Mouse (Mus musculus): ENCODE measurements around the gene Ffar1. TPM values are rescaled to one million over a fixed set of nuclear protein-coding genes. Genes with fewer than 3 reads are reported as not detected.
A peak's percentile ranks its signal among the peaks of the same experiment; 100 is the strongest.

Gene Ffar1
- polyA plus RNA-seq, 1 experiment from 2014 or later = not detected

DNA sequence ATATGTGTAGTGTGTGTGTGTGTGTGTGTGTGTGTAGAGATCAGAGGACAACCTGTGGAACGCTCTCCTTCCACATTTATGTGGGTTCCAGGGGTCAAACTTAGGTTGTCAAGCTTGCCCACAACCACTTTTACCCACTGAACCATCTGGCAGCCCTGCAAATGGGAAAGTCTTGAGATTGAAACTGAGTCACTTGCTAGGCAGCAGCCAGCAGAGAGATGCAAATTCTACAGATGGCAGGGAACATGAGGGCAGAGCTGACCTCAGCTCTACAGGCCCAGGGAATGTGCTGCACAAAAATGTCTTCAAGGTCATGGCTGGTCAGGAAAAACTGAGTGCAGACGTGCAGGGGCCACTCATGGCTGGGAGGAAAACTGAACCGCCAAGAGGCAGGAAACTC lies 20.0 kb upstream of the Ffar1 start:
- WGBS = 91% methylated on average over 3 of the region's 3 CpGs
- H3K4me1 ChIP-seq = no peaks in the 10 kb centered on the region
- no peak overlapping the region for H3K27ac ChIP-seq
- H3K4me3 ChIP-seq = no peak overlapping the region
- no peak for DNase-seq (ENCODE audit: extremely low spot score, low spot score)
- peaks cover 5% of the 10 kb centered on the region; the same call in 1 of the 2 replicates for H3K9me3 ChIP-seq
- H3K36me3 ChIP-seq (replicated peaks) = no peaks in the 10 kb centered on the region
- no peaks in the 10 kb centered on the region for H3K27me3 ChIP-seq (ENCODE audit: poor library complexity, severe bottlenecking)

DNA sequence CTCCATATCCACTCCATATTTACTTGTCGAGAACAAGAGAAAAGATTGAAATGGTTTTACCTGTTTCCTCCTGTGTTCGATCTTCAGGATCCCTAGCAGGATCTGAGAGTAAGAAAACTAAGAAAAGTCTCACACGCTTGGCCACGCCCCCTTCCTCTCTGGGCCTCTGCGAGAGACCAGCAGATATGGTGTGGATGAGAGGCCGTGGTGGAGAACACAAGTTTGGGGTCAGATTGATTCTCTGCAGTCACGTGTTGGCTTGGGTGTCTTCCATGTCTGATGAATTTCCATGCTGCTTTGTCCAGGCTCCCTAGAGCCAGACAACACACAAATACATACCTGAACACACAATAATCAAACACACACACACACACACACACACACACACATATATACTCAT lies 18.8 kb upstream of the Ffar1 start, which contains the start of gene Cd22:
Gene Cd22, minus strand, starts transcription at position 167 of the 400 bp plus-strand sequence.
- no peaks in the 10 kb centered on the region for H3K4me1 ChIP-seq
- no peaks in the 10 kb centered on the region for H3K36me3 ChIP-seq (replicated peaks)
- no peak within 1 kb of the TSS for H3K27ac ChIP-seq
- H3K27me3 ChIP-seq (ENCODE audit: poor library complexity, severe bottlenecking) = no peaks in the 10 kb centered on the region
- no peak for DNase-seq (ENCODE audit: extremely low spot score, low spot score)
- H3K4me3 ChIP-seq = no peak within 1 kb of the TSS
- 75% methylated on average over 7 of the region's 7 CpGs for WGBS
- H3K9me3 ChIP-seq = peaks cover 5% of the 10 kb centered on the region; the same call in 1 of the 2 replicates

DNA sequence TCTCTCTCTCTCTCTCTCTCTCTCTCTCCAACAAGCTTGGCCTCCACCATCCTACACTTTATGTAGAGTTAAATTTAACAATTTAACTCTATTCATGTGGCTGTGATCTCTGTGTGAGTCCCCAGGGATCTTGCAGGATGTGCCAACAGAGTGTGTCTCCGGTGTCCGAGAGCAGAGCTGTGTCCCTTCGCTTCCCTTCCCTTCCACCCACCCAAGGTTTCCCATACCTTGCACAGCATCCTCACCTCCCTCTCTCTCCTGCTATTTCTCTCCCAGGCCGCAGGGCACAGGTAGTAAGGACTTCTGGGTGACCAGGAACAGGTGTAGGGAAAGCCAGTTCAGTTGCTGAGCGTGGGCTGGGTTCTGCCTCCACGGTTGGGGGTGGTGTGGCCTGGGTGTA lies 17.6 kb upstream of the Ffar1 start:
- Histone ChIP-seq H3K4me1 (no peaks in the 10 kb centered on the region), H3K27me3 (ENCODE audit: poor library complexity, severe bottlenecking) (peaks cover under 1% of the 10 kb centered on the region; the same call in 1 of the 2 replicates), H3K27ac (no peak overlapping the region), H3K9me3 (peaks cover 5% of the 10 kb centered on the region; the same call in 1 of the 2 replicates), H3K36me3 (replicated peaks) (no peaks in the 10 kb centered on the region), H3K4me3 (no peak overlapping the region)
- no peak for DNase-seq (ENCODE audit: extremely low spot score, low spot score)
- WGBS = 85% methylated on average over 6 of the region's 6 CpGs

DNA sequence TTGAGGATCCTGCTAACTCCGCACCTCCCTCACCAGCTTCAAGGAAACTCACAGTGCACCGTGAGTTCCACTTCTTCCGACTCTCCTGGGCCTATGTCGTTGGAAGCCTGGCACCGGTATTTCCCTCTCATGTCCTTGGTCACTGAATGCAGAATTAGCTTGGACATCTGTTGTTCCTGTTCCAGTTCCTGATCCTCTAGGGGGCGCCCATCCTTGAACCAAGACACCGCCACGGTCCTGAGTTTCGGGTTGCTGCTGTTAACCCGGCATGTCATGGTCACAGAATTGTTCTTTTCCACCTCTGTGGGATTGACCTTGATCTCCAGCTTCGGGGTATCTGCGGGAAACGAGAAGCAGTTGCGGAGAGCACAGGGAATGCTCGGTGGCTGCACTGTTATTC lies 11.7 kb upstream of the Ffar1 start:
- Histone ChIP-seq H3K27me3 (ENCODE audit: poor library complexity, severe bottlenecking) (peaks cover 9% of the 10 kb centered on the region), H3K9me3 (no peaks in the 10 kb centered on the region), H3K4me1 (0 out of 2 replicates have a peak, but pooled peaks cover 3% of the 10 kb centered on the region), H3K4me3 (peak overlapping the region; percentile 25; the same call in 1 of the 2 replicates), H3K36me3 (replicated peaks) (no peaks in the 10 kb centered on the region), H3K27ac (no peak overlapping the region)
- WGBS = 29% methylated on average over 15 of the region's 15 CpGs
- peak; percentile 56 for DNase-seq (ENCODE audit: extremely low spot score, low spot score)

DNA sequence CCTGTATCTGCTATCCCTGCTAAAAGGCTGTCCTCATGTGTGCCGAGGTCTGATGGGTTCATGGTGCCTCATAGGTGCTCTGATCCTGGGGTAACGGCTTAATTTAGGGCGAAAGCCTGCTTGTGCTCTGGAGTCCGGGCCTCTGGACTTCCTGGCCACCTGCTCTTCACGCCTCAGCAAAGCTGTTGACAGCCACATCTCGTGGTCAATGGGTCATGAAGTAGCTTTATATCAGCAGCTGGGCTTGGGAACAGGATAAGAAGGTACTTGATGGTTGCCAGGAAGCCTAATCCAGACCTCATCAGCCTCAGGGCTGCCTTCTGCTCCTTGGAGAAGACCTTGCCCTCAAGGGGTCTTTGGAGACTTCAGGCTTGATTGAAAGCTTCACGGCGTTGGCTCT lies 2.0 kb upstream of the Ffar1 start:
- H3K9me3 ChIP-seq = no peaks in the 10 kb centered on the region
- no peak for DNase-seq (ENCODE audit: extremely low spot score, low spot score)
- WGBS = 80% methylated on average over 8 of the region's 8 CpGs
- no peak overlapping the region for H3K4me3 ChIP-seq
- no peak overlapping the region for H3K27ac ChIP-seq
- peaks cover 15% of the 10 kb centered on the region for H3K4me1 ChIP-seq
- H3K36me3 ChIP-seq (replicated peaks) = no peaks in the 10 kb centered on the region
- no peaks in the 10 kb centered on the region for H3K27me3 ChIP-seq (ENCODE audit: poor library complexity, severe bottlenecking)

DNA sequence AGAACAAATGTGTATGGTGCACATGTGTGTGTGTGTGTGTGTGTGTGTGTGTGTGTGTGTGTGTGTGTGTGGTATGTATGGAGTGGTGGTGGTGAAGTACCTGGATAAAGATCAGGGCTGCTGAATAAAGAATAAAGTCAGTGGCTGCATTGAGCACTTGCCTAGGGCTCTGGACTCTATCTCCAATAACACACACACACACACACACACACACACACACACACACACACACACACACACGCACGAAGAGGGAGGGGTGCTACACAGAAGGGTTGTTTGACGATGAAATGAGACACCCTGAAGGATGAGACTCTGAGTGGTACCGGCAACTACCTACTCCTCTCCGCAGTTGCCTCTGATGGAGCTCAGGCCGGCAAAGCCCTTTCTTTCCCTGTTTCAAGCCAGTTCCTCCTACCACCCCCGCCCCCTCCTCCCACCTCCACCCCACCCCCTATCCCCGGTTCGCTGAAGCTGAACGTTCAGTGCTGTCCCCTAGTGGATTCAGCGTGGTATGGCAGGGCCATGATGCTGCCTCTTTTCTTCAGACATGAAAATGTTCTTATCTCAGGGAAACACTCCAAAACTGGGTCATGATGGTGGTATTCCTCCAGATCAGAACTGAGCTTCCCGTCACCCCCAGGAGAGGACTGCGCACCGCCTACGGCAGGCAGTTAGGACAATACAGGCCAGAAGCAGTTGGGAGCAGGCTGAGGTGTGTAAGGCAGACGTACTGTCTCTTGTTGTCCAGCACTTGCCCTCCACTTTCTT lies 1.5 kb downstream of the Ffar1 start:
- 9% methylated on average over 14 of the region's 16 CpGs for WGBS
- H3K27ac ChIP-seq = peak overlapping the region; percentile 54; the same call in 1 of the 2 replicates

DNA sequence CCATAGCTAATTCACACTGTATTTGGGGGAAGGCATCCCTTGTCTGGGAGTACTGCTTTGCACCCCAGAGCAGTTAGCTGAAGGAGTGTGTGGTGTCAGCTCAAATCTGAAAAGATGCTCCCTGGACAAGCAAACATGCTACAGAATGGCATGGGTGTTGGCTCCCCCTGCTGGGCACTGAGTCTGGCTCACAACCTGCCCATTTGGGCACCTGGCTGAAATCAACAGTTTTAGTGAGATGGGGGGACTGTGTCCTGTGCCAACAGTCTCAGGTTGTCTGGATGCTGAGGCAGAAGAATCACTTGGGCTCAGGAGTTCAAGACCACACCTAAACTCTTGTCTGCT lies 2.1 kb downstream of the Ffar1 start:
- no peaks in the 10 kb centered on the region for H3K27me3 ChIP-seq (ENCODE audit: poor library complexity, severe bottlenecking)
- H3K4me1 ChIP-seq = peaks cover 12% of the 10 kb centered on the region; the same call in 1 of the 2 replicates
- H3K9me3 ChIP-seq = no peaks in the 10 kb centered on the region
- H3K36me3 ChIP-seq (replicated peaks) = no peaks in the 10 kb centered on the region
- peak; percentile 67 for DNase-seq (ENCODE audit: extremely low spot score, low spot score)
- H3K27ac ChIP-seq = no peak overlapping the region
- H3K4me3 ChIP-seq = no peak overlapping the region

More for the DNA sequence above, 1.5 kb downstream of the Ffar1 start:
- DNase-seq (ENCODE audit: extremely low spot score, low spot score) = peak; percentile 74
- Histone ChIP-seq H3K4me3 (peak overlapping the region; percentile 41), H3K27me3 (ENCODE audit: poor library complexity, severe bottlenecking) (no peaks in the 10 kb centered on the region), H3K9me3 (no peaks in the 10 kb centered on the region), H3K4me1 (peaks cover 12% of the 10 kb centered on the region; the same call in 1 of the 2 replicates), H3K36me3 (replicated peaks) (no peaks in the 10 kb centered on the region)

DNA sequence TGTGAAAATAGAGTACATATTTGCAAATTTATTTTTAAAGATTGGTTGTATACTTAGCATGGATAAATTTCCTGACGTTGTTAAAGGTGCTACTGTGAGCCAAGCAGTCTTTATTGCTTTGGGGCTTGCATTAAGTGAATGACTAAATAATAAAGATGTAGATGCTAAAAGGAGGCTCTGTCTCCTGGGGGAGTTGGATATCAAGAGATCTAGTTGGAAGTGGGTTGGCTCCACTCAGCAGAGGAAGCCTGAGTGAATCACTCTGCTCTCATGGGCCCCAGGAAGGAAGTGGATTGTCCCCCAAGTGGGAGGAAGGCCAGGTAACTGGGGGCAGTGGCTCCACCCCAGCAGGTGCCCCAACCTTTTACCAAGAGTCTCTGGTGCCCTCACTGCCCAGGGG lies 3.6 kb downstream of the Ffar1 start:
- no peaks in the 10 kb centered on the region for H3K9me3 ChIP-seq
- no peak for DNase-seq (ENCODE audit: extremely low spot score, low spot score)
- no peak overlapping the region for H3K4me3 ChIP-seq
- no peaks in the 10 kb centered on the region for H3K27me3 ChIP-seq (ENCODE audit: poor library complexity, severe bottlenecking)
- H3K27ac ChIP-seq = no peak overlapping the region
- H3K36me3 ChIP-seq (replicated peaks) = no peaks in the 10 kb centered on the region
- WGBS = 86% methylated on average over 1 of the region's 1 CpGs
- peaks cover 10% of the 10 kb centered on the region; the same call in 1 of the 2 replicates for H3K4me1 ChIP-seq

DNA sequence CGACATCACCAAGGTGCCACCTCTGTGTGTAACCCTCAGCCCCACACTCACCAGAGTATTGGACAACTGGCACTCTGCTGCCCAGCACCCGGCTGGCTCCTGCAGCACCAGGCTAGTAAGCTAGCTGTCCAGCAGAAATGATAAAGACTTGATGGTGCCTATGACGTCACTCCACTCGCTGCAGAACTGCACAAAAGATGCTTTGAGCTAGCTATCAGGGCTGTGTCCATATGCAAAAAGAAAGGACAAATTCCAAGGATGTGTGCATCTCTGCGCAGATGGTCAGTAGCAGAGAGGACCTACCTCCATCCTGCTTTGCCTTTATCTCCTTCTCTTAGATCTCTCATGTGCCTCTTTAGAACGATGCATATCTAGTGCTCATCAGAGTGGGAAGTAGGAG lies 5.3 kb downstream of the Ffar1 start, which contains the start of gene Ffar3:
Gene Ffar3, minus strand, starts transcription at position 101 of the 400 bp plus-strand sequence.
- H3K27me3 ChIP-seq (ENCODE audit: poor library complexity, severe bottlenecking) = no peaks in the 10 kb centered on the region
- no peak within 1 kb of the TSS for H3K27ac ChIP-seq
- no peaks in the 10 kb centered on the region for H3K36me3 ChIP-seq (replicated peaks)
- H3K9me3 ChIP-seq = no peaks in the 10 kb centered on the region
- H3K4me1 ChIP-seq = peaks cover 10% of the 10 kb centered on the region; the same call in 1 of the 2 replicates
- no peak within 1 kb of the TSS for H3K4me3 ChIP-seq
- no peak for DNase-seq (ENCODE audit: extremely low spot score, low spot score)
- WGBS = 87% methylated on average over 6 of the region's 6 CpGs

DNA sequence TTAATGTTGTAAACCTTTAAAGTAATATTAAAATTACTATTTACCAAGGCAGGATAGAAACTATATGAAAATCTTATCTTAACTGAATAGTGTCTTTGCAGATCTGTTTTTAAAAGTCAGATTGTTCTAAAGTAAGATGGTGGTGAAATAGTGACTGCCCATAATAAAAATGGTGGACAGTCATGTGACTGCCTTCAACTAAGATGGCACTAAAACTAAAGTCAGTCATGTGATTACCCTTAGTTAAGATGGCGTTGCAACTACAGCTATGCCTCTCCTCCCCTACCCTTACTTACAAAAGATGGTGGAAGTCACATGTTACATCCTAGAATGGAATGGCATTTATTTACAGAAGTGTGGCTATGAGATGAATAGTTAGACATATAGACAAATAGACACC lies 9.9 kb downstream of the Ffar1 start:
- Histone ChIP-seq H3K4me3 (no peak overlapping the region), H3K9me3 (no peaks in the 10 kb centered on the region), H3K4me1 (no peaks in the 10 kb centered on the region), H3K36me3 (replicated peaks) (no peaks in the 10 kb centered on the region), H3K27ac (no peak overlapping the region), H3K27me3 (ENCODE audit: poor library complexity, severe bottlenecking) (no peaks in the 10 kb centered on the region)
- 84% methylated on average over 1 of the region's 1 CpGs for WGBS
- DNase-seq (ENCODE audit: extremely low spot score, low spot score) = no peak

DNA sequence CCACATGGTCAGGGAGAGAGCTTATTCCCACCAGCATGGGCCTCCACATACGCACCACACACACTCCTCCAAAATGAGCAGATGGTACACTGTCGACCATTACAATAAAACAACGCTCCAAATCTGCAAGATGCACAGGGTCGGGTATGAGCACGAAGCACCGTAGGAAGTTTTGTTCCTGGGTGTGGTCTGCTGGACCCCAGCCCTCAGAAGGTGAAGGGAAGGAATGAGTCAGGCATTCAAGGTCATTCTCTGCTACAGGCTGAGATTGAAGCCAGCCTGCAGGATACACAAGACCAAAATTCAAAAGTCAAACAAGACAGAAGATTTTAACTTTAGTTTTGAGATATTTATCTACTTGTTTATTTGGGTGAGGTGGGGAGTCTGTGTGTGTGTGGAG lies 13.4 kb downstream of the Ffar1 start:
- H3K36me3 ChIP-seq (replicated peaks) = no peaks in the 10 kb centered on the region
- H3K27ac ChIP-seq = no peak overlapping the region
- H3K4me1 ChIP-seq = no peaks in the 10 kb centered on the region
- H3K9me3 ChIP-seq = no peaks in the 10 kb centered on the region
- H3K27me3 ChIP-seq (ENCODE audit: poor library complexity, severe bottlenecking) = no peaks in the 10 kb centered on the region
- no peak for DNase-seq (ENCODE audit: extremely low spot score, low spot score)
- WGBS = 88% methylated on average over 6 of the region's 6 CpGs
- no peak overlapping the region for H3K4me3 ChIP-seq

DNA sequence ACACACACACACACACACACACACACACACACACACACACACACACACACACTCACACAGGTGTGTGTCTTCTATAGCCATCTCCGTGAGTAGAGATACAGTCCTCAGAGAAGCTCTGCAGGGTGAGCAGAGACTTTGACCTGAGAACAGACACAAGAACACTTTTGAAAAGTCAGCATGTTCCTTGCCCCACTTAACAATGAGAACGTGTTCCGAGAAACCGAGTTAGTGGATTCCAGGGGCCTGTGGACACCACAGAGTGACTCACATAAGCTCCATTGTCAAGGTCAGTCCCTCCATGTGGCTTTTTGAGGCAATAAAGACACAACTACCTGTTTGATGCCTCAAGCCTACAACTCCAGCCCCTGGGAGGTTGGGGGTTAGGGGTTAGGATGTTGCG lies 14.0 kb downstream of the Ffar1 start:
- H3K27ac ChIP-seq = no peak overlapping the region
- no peaks in the 10 kb centered on the region for H3K27me3 ChIP-seq (ENCODE audit: poor library complexity, severe bottlenecking)
- WGBS = 88% methylated on average over 5 of the region's 5 CpGs
- H3K36me3 ChIP-seq (replicated peaks) = no peaks in the 10 kb centered on the region
- H3K9me3 ChIP-seq = no peaks in the 10 kb centered on the region
- DNase-seq (ENCODE audit: extremely low spot score, low spot score) = no peak
- no peak overlapping the region for H3K4me3 ChIP-seq
- H3K4me1 ChIP-seq = no peaks in the 10 kb centered on the region

DNA sequence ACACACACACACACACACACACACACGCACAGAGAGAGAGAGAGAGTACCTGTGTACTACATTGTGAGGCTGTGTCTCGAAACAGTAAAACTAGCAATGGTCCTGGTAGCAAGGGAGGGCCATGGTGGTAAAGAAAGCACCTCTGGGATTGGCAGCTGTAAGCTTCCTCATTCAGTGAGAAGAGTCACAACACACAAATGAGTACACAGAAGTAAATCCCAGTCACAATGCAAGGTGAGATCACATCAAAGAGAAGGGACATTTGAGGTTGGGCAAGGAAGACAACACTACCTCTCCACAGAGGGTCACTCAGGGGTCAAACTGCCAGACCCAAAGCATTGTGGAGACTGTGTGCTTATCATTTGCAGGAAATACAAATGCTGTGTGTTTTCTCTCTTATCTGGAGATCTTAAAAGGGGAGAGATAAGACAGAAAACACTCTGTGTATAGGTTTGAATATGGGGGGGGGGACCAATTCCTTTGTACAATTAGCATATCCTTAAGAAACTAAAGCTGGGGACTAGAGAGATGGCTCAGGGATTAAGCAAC lies 14.8 kb downstream of the Ffar1 start:
- WGBS = 76% methylated on average over 2 of the region's 2 CpGs
- no peak for DNase-seq (ENCODE audit: extremely low spot score, low spot score)
- Histone ChIP-seq H3K4me3 (no peak overlapping the region), H3K27ac (no peak overlapping the region), H3K4me1 (no peaks in the 10 kb centered on the region), H3K9me3 (no peaks in the 10 kb centered on the region), H3K36me3 (replicated peaks) (no peaks in the 10 kb centered on the region), H3K27me3 (ENCODE audit: poor library complexity, severe bottlenecking) (no peaks in the 10 kb centered on the region)

All from forebrain, embryonic 10.5 days (tissue).